Mouse (Mus musculus): ENCODE measurements at regions not wholly inside any gene's neighbourhood (a gene's known extent, or its start where the extent isn't known, plus 50 kb on each side); places are given as distances from the start of the nearest gene placed in this dataset.

- TF ChIP-seq CTCF (conservative IDR thresholded peaks at IDR 0.05; ENCODE audit: low read length) (no peak), NANOG (IDR thresholded peaks at IDR 0.05; ENCODE audit: borderline replicate concordance, low read length) (no peak), POU5F1 (IDR thresholded peaks at IDR 0.05; ENCODE audit: borderline replicate concordance, low read length) (no peak)
Observed at GRCm38 (mm10) chr1:177648974-177649373, 80.6 kb upstream of the 1700016C15Rik start.

All from E14TG2a.4 (cell line).